Mouse (Mus musculus) CD8-positive naive resting alpha-beta T cell, adult 2 months (primary cell): ENCODE data around the gene Fank1.
"Not testable (repeated sequence)": the region's sequence is repeated elsewhere in the genome, so short reads cannot be mapped to it uniquely, and the experiment has no call there.

Experiments
- DNase-seq, 2 experiments: peaks; one replicate each; pipeline ENCODE4 v3.0.0; 2022; ENCODE audit warnings: low read depth in 2 of 2, low spot score in 2 of 2

The Fank1 gene

GRCm38 (mm10) chr7:133823751-133824150 lies 47.1 kb downstream of the Fank1 start:
- no peak for DNase-seq

GRCm38 (mm10) chr7:133824579-133824978 lies 47.9 kb downstream of the Fank1 start:
- DNase-seq = no peak

GRCm38 (mm10) chr7:133828514-133828913 lies 51.9 kb downstream of the Fank1 start:
- DNase-seq = no peak

GRCm38 (mm10) chr7:133829579-133829978 lies 52.9 kb downstream of the Fank1 start:
- DNase-seq = no peak

GRCm38 (mm10) chr7:133839546-133839945 lies 62.9 kb downstream of the Fank1 start:
- DNase-seq = no peak

GRCm38 (mm10) chr7:133842079-133842478 lies 65.4 kb downstream of the Fank1 start:
- DNase-seq = no peak

GRCm38 (mm10) chr7:133847175-133847574 lies 70.5 kb downstream of the Fank1 start:
- DNase-seq = no peak

- no peak for DNase-seq
Observed at GRCm38 (mm10) chr7:133848180-133848579, 71.5 kb downstream of the Fank1 start.

- DNase-seq = no peak
Observed at GRCm38 (mm10) chr7:133850735-133851134, 74.1 kb downstream of the Fank1 start.

GRCm38 (mm10) chr7:133856278-133856677 lies 79.6 kb downstream of the Fank1 start:
- no peak for DNase-seq

GRCm38 (mm10) chr7:133858506-133858905 lies 81.8 kb downstream of the Fank1 start:
- no peak for DNase-seq

GRCm38 (mm10) chr7:133859548-133859947 lies 82.9 kb downstream of the Fank1 start:
- DNase-seq = no peak

GRCm38 (mm10) chr7:133862233-133862632 lies 85.6 kb downstream of the Fank1 start:
- no peak for DNase-seq

GRCm38 (mm10) chr7:133862723-133863122 lies 86.1 kb downstream of the Fank1 start:
- no peak for DNase-seq

GRCm38 (mm10) chr7:133863151-133863550 lies 86.5 kb downstream of the Fank1 start:
- no peak for DNase-seq

GRCm38 (mm10) chr7:133863684-133864083 lies 87.0 kb downstream of the Fank1 start:
- DNase-seq = no peak

- DNase-seq = no peak
Observed at GRCm38 (mm10) chr7:133870265-133870664, 93.6 kb downstream of the Fank1 start.

GRCm38 (mm10) chr7:133872701-133873100 lies 96.0 kb downstream of the Fank1 start:
- no peak for DNase-seq

GRCm38 (mm10) chr7:133876139-133876538 lies 99.5 kb downstream of the Fank1 start:
- DNase-seq = no peak

GRCm38 (mm10) chr7:133876646-133877342 lies 100.1 kb downstream of the Fank1 start:
- no peak for DNase-seq

GRCm38 (mm10) chr7:133879761-133880160 lies 103.1 kb downstream of the Fank1 start:
- no peak for DNase-seq

GRCm38 (mm10) chr7:133884759-133885431 lies 108.2 kb downstream of the Fank1 start:
- not testable (repeated sequence) for DNase-seq
